Mouse (Mus musculus) CD4-positive, CD25-positive, alpha-beta regulatory T cell, adult 2 months (primary cell): ENCODE measurements around the gene Cmss1.

Experiments
- DNase-seq: peaks from one replicate; pipeline ENCODE4 v3.0.0-alpha.2; 2012; ENCODE audit warnings: low read depth, low spot score

Cmss1 gene

GRCm38 (mm10) chr16:57514371-57514770, 92.3 kb downstream of the Cmss1 start:
- no peak for DNase-seq

- DNase-seq = no peak
Observed at GRCm38 (mm10) chr16:57513562-57513961, 93.1 kb downstream of the Cmss1 start.

- DNase-seq = no peak
Observed at GRCm38 (mm10) chr16:57509099-57509498, 97.6 kb downstream of the Cmss1 start.

GRCm38 (mm10) chr16:57508351-57508750, 98.3 kb downstream of the Cmss1 start:
- no peak for DNase-seq

- no peak for DNase-seq
Observed at GRCm38 (mm10) chr16:57506133-57506532, 100.5 kb downstream of the Cmss1 start.

- DNase-seq = no peak
Observed at GRCm38 (mm10) chr16:57504728-57505127, 101.9 kb downstream of the Cmss1 start.

GRCm38 (mm10) chr16:57502761-57503160, 103.9 kb downstream of the Cmss1 start:
- DNase-seq = no peak

GRCm38 (mm10) chr16:57502230-57502629, 104.4 kb downstream of the Cmss1 start:
- no peak for DNase-seq

GRCm38 (mm10) chr16:57500851-57501250, 105.8 kb downstream of the Cmss1 start:
- peak; percentile 37 for DNase-seq

- DNase-seq = peak; percentile 15
Observed at GRCm38 (mm10) chr16:57496437-57497173, 110.1 kb downstream of the Cmss1 start.

- DNase-seq = peak; percentile 67
Observed at GRCm38 (mm10) chr16:57495476-57496203, 111.0 kb downstream of the Cmss1 start.

GRCm38 (mm10) chr16:57491853-57492252, 114.8 kb downstream of the Cmss1 start:
- peak; percentile 51 for DNase-seq

- no peak for DNase-seq
Observed at GRCm38 (mm10) chr16:57490691-57491090, 116.0 kb downstream of the Cmss1 start.

GRCm38 (mm10) chr16:57488661-57489060, 118.0 kb downstream of the Cmss1 start:
- no peak for DNase-seq

- no peak for DNase-seq
Observed at GRCm38 (mm10) chr16:57486266-57486665, 120.4 kb downstream of the Cmss1 start.

- DNase-seq = no peak
Observed at GRCm38 (mm10) chr16:57485265-57485664, 121.4 kb downstream of the Cmss1 start.

- no peak for DNase-seq
Observed at GRCm38 (mm10) chr16:57484043-57484795, 122.4 kb downstream of the Cmss1 start.

- DNase-seq = no peak
Observed at GRCm38 (mm10) chr16:57483503-57483902, 123.2 kb downstream of the Cmss1 start.

GRCm38 (mm10) chr16:57482911-57483310, 123.8 kb downstream of the Cmss1 start:
- no peak for DNase-seq

GRCm38 (mm10) chr16:57482264-57482663, 124.4 kb downstream of the Cmss1 start:
- DNase-seq = peak; percentile 11

- no peak for DNase-seq
Observed at GRCm38 (mm10) chr16:57479776-57480175, 126.9 kb downstream of the Cmss1 start.

GRCm38 (mm10) chr16:57478451-57478850, 128.2 kb downstream of the Cmss1 start:
- no peak for DNase-seq
